Mouse (Mus musculus): ENCODE data around the gene Yaf2. TPM values are rescaled to one million over a fixed set of nuclear protein-coding genes. Genes with fewer than 3 reads are reported as not detected.
A peak's percentile ranks its signal among the peaks of the same experiment; 100 is the strongest.

Gene Yaf2
- polyA plus RNA-seq, 1 experiment from 2014 or later: 104 TPM

DNA sequence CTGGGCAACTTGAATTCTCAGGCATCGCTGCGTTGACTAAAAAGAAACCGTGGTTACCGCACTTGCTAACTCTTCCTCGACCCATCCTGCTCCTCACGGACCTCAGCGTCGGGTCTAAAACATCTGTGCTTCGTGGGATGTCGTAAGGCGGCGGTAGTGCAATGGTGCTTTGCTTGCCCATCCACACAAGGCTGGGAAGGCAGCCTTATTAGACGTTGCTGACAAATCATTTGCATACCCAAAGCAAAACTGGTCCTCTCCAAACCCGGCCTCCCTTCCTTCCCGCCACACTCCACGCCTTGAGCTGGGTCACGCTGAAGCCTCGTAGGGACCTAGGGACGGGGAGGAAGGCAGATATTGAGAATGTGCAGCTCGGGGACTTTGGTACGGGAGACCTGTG is 61.1 kb downstream of the Yaf2 start:
- peak overlapping the region; percentile 94 for H3K27ac ChIP-seq
- H3K36me3 ChIP-seq: peaks cover 15% of the 10 kb centered on the region; the same call in 1 of the 2 replicates
- WGBS: under 1% methylated on average over 21 of the region's 21 CpGs
- no peak for DNase-seq (ENCODE audit: low spot score)
- peak overlapping the region; percentile 84 for H3K4me3 ChIP-seq
- H3K27me3 ChIP-seq (ENCODE audit: insufficient read depth, poor library complexity, severe bottlenecking): no peaks in the 10 kb centered on the region
- peaks cover 39% of the 10 kb centered on the region for H3K4me1 ChIP-seq (replicated peaks)
- H3K9me3 ChIP-seq: no peaks in the 10 kb centered on the region

DNA sequence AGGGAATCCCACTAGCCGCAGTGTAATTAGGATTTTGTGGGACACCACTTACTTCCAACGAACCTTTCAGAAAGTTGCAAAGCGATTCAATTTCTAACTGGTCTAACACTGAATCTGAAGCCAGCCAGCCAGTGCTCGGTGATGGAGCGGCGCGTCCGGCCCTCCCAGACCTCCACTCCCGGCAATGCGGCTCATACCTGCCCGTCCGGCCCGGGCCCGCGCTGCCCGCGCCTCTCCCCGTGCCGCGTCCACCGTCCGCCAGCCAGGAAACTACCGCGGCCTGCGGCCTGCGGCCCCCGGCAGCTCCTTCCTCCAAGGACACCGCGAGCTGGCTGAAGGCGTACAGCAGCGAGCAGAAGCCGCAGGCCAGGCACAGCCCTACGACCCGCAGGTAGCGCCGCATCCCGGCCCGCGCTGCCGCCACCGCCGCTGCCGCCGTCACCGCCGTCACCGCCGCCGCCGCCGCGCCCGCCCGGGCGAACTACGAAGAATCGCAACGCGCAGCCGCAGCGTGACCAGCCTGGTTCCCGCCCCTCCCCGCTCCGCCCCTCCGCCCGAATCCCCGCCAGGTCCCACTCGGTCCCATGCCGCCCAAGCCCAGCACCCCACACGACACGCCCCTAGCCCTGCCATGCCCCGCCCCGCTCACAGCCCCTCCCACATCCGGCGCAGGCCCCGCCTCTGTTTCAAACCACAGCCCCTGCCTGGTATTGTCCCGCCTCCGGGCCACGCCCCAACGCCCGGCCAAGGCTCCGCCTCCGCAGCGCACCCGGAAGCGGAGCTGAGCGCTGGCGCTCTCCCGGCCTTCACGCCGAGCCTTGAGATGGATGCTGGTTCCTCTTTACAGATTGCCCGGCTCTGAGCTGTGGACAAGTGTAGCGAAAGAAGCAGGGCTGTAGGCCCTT is 61.8 kb downstream of the Yaf2 start, which contains the start of gene Gxylt1:
Gene Gxylt1 (minus strand): TSS at position 501 of the 905 bp plus-strand sequence.
- DNase-seq (ENCODE audit: low spot score): peak; percentile 100
- Histone ChIP-seq H3K4me1 (replicated peaks) (peaks cover 39% of the 10 kb centered on the region), H3K27ac (peak within 1 kb of the TSS; percentile 94), H3K4me3 (peak within 1 kb of the TSS; percentile 84), H3K36me3 (peaks cover 15% of the 10 kb centered on the region), H3K27me3 (ENCODE audit: insufficient read depth, poor library complexity, severe bottlenecking) (no peaks in the 10 kb centered on the region), H3K9me3 (no peaks in the 10 kb centered on the region)
- WGBS: under 1% methylated on average over 91 of the region's 93 CpGs

DNA sequence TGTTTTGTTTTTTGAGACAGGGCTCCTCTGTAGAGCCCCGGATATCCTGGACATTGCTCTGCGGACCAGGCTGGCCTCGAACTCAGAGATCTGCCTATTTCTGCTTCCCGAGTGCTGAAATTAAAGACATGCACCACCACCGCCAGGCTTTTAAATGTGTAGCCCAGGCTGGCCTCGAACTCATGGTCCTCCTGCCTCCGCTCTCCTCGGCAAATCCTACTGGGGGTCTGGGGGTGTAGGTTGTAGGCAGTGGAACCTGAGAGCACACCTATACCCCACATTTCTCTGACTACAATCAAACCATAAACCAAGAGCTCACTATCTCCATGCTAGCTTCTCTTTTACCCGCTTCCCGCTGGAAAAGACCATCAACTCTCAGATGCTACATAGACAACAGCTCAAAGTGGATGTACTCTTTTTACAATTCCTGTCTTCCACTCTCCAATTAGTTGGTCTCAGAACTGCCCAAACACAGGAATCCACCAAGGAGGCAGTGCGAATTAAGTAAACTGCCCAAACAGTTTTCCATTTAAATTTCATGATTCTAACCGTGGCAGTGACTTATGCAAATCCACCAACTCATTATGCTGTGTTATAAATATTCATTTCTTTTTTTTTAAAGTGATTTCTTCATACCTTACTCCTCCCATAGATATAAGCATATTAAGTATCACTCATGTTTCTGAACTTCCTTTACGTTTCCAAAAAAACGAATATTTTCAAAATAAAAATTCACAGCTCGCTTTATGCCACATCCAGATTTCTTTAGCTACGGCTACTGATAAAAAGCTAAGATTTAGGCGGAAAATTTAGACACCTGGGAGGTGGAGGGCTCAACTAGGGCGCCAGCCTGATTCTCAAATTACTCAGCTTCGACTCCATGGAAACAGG is 62.7 kb downstream of the Yaf2 start:
- peaks cover 39% of the 10 kb centered on the region for H3K4me1 ChIP-seq (replicated peaks)
- no peaks in the 10 kb centered on the region for H3K9me3 ChIP-seq
- peaks cover 15% of the 10 kb centered on the region for H3K36me3 ChIP-seq
- 44% methylated on average over 19 of the region's 19 CpGs for WGBS
- peak overlapping the region; percentile 84 for H3K4me3 ChIP-seq
- DNase-seq (ENCODE audit: low spot score): no peak
- H3K27me3 ChIP-seq (ENCODE audit: insufficient read depth, poor library complexity, severe bottlenecking): no peaks in the 10 kb centered on the region
- H3K27ac ChIP-seq: peak overlapping the region; percentile 94

DNA sequence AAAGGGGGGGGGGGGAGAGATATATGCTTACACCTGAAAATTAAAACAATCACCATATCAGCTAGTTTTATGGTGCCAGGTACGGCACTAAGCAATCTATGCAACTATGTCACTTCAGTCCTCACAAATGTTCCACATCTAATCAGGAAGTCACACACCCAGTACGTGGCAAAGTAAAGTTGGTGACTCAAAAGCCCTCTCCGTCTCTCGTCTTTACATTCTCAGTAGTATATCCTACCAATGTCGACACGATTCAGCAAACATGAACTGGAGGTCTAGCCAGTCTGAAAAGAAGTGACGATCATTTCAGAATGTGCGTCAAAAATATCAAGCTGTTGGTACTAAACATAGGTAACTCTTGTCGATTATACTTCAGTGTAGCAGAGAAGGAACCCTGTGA is 63.8 kb downstream of the Yaf2 start:
- Histone ChIP-seq H3K4me3 (0 out of 2 replicates have a peak overlapping the region, but pooled peaks have one; percentile 3), H3K27me3 (ENCODE audit: insufficient read depth, poor library complexity, severe bottlenecking) (no peaks in the 10 kb centered on the region), H3K9me3 (no peaks in the 10 kb centered on the region), H3K27ac (no peak overlapping the region), H3K4me1 (replicated peaks) (peaks cover 39% of the 10 kb centered on the region), H3K36me3 (peaks cover 13% of the 10 kb centered on the region)
- 90% methylated on average over 9 of the region's 9 CpGs for WGBS
- DNase-seq (ENCODE audit: low spot score): no peak

DNA sequence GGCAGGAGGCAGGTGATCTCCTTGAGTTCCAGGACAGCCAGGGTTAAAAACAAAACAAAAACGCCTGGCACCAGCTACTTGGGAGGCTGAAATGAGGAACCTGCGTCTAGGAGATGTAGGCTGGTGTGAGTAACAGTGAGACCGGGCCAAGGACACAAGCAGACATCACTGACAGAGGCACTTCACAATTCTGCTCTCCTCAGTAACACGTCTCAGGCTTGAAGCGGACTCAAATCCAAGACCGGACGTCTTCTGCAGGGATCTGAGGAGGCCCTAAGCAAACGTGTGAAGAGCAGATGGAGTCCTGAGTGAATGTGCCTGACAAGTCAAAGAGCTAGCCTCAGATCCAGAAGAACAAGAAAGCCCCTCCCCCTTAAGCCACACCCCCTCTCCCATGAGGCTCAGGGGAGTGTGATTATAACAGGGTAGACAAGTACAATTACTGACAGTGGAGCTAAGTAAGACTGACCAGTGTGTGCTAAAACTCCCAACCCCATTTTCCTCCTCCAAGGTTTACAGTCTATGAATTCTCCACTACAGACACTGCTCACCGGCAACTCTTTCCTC is 66.4 kb downstream of the Yaf2 start:
- WGBS: 83% methylated on average over 9 of the region's 9 CpGs
- peaks cover 13% of the 10 kb centered on the region for H3K36me3 ChIP-seq

DNA sequence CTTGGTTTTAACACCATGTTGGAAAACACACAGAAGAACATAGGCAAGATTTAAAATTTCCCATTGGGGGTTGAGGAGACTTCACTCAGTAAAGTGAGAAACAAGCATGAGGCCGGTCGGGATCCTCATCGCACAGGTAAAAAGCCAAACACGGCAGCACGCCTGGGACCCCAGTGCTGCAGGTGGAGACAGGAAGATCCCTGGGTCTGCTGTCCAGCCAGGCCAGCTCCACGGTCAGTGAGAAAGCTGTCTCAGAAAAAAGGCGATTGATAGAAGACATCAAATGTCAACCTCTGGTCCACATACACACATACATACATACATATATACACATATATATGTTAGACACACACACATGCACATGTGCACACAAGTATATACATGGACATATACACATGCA is 67.2 kb downstream of the Yaf2 start:
- H3K4me1 ChIP-seq (replicated peaks): peaks cover 25% of the 10 kb centered on the region
- DNase-seq (ENCODE audit: low spot score): no peak
- 96% methylated on average over 7 of the region's 7 CpGs for whole genome bisulfite sequencing
- H3K27ac ChIP-seq: no peak overlapping the region
- H3K36me3 ChIP-seq: peaks cover 13% of the 10 kb centered on the region
- no peak overlapping the region for H3K4me3 ChIP-seq
- no peaks in the 10 kb centered on the region for H3K9me3 ChIP-seq
- no peaks in the 10 kb centered on the region for H3K27me3 ChIP-seq (ENCODE audit: insufficient read depth, poor library complexity, severe bottlenecking)

More for the DNA sequence above, 66.4 kb downstream of the Yaf2 start:
- peaks cover 25% of the 10 kb centered on the region for H3K4me1 ChIP-seq (replicated peaks)
- H3K9me3 ChIP-seq: no peaks in the 10 kb centered on the region
- no peak for DNase-seq (ENCODE audit: low spot score)
- H3K27ac ChIP-seq: no peak overlapping the region
- no peak overlapping the region for H3K4me3 ChIP-seq
- H3K27me3 ChIP-seq (ENCODE audit: insufficient read depth, poor library complexity, severe bottlenecking): no peaks in the 10 kb centered on the region

DNA sequence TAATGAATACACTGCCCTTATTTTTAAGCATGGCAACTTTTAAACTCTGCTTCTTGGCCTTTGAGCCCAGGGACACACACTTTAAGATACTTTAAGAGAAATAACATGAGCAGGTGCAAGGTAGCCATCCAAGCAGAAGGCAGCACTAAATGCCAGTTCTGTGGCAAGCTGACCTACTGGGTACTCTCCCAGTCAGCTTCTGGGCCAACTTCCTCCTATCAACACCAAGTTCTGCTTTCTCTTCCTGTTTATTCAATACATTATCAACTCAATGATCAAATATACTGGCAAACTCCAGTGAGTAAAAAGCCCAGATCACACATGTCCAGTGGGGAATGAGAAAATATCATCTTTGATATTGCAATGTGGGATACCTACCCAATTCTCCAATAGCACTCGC is 68.7 kb downstream of the Yaf2 start:
- H3K9me3 ChIP-seq: no peaks in the 10 kb centered on the region
- no peaks in the 10 kb centered on the region for H3K27me3 ChIP-seq (ENCODE audit: insufficient read depth, poor library complexity, severe bottlenecking)
- H3K27ac ChIP-seq: no peak overlapping the region
- peaks cover 12% of the 10 kb centered on the region for H3K4me1 ChIP-seq (replicated peaks)
- 98% methylated on average over 1 of the region's 1 CpGs for WGBS
- peaks cover 13% of the 10 kb centered on the region for H3K36me3 ChIP-seq
- no peak for DNase-seq (ENCODE audit: low spot score)
- H3K4me3 ChIP-seq: no peak overlapping the region

DNA sequence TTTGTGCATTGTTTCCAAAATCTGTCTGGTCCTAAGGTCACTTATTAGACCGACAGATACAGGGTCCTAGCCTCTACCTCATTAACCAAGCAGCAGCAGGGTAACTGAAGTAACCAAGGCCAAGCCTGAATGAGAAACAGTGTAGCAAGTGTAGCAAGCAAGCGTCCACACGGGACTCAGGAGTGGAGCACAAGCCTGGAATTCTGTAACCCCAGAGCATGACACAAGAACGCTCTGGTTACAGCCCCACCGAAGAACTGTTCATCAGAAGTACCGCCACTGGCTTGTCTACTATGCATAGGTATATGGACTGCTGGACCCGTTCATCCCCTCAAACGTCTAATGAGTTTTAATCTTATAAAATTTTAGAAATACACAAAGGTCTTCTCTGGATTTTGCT is 69.3 kb downstream of the Yaf2 start:
- DNase-seq (ENCODE audit: low spot score): no peak
- H3K4me1 ChIP-seq (replicated peaks): peaks cover 7% of the 10 kb centered on the region
- H3K9me3 ChIP-seq: no peaks in the 10 kb centered on the region
- no peak overlapping the region for H3K4me3 ChIP-seq
- no peaks in the 10 kb centered on the region for H3K27me3 ChIP-seq (ENCODE audit: insufficient read depth, poor library complexity, severe bottlenecking)
- no peak overlapping the region for H3K27ac ChIP-seq
- peaks cover 12% of the 10 kb centered on the region for H3K36me3 ChIP-seq
- WGBS: 86% methylated on average over 8 of the region's 8 CpGs

DNA sequence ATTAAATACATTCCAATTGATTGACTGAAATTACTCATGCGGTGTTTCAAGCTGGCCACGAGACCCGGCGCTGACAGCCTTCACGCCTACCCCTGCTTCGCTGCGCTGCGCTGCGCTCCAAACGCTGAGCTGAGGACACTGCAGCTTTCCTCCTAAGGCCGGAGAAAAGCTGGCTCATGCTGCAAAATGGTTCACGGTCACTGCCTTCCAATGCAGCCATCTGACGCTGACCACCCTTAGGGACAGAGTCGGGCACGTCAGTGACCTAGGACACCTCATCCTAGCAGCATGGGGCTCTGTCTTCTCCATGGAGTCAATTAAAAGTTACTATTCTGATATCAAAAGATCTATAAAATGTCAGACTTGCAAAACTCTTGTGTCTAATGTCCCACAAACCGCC is 70.4 kb downstream of the Yaf2 start:
- H3K36me3 ChIP-seq: peaks cover 13% of the 10 kb centered on the region
- DNase-seq (ENCODE audit: low spot score): no peak
- no peaks in the 10 kb centered on the region for H3K9me3 ChIP-seq
- peaks cover 6% of the 10 kb centered on the region for H3K4me1 ChIP-seq (replicated peaks)
- no peaks in the 10 kb centered on the region for H3K27me3 ChIP-seq (ENCODE audit: insufficient read depth, poor library complexity, severe bottlenecking)
- H3K4me3 ChIP-seq: no peak overlapping the region
- 76% methylated on average over 16 of the region's 16 CpGs for WGBS
- H3K27ac ChIP-seq: no peak overlapping the region

DNA sequence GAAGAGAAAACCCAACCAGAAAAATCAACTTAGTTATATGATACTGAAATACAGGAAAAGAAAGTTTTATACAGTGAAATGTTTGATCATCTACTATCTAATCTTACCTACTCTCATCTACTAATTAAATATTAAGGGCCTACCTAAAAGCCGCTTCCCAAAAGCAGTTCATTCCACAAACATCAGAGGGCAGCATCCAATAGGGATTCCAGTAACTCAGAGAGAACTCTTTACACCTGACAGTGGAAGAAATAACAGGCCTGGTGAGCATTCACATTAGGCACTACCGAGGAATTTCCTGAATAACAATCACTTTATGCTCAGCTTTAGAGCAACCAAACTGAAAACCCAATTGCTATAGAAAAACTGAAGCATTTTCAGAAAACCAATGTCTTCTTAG is 71.0 kb downstream of the Yaf2 start:
- Histone ChIP-seq H3K4me3 (no peak overlapping the region), H3K27ac (no peak overlapping the region), H3K9me3 (no peaks in the 10 kb centered on the region), H3K36me3 (peaks cover 18% of the 10 kb centered on the region), H3K27me3 (ENCODE audit: insufficient read depth, poor library complexity, severe bottlenecking) (no peaks in the 10 kb centered on the region), H3K4me1 (replicated peaks) (peaks cover 6% of the 10 kb centered on the region)
- DNase-seq (ENCODE audit: low spot score): no peak
- whole genome bisulfite sequencing: 66% methylated on average over 2 of the region's 2 CpGs

DNA sequence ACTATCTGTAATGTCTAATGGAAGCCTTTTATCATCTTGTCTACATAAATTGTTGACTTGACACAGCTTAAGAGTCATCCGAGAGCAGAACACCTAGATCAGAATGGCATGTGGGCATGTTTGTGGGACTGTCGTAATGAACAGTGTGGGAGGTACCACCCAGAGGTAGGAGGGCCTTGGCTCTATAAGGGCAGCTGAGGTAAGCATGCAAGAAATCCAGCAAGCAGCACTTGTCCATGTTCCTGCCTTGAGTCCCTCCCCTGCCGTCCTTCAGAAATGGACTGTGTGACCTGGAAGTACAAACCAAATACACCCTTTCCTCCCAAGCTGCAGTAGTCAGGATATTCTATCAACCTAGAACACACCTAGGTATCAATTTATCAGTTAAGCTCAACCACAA is 71.5 kb downstream of the Yaf2 start:
- no peak for DNase-seq (ENCODE audit: low spot score)
- no peak overlapping the region for H3K4me3 ChIP-seq
- 91% methylated on average over 3 of the region's 3 CpGs for WGBS
- peaks cover 6% of the 10 kb centered on the region for H3K4me1 ChIP-seq (replicated peaks)
- no peaks in the 10 kb centered on the region for H3K27me3 ChIP-seq (ENCODE audit: insufficient read depth, poor library complexity, severe bottlenecking)
- H3K27ac ChIP-seq: no peak overlapping the region
- H3K9me3 ChIP-seq: no peaks in the 10 kb centered on the region
- H3K36me3 ChIP-seq: peaks cover 19% of the 10 kb centered on the region

DNA sequence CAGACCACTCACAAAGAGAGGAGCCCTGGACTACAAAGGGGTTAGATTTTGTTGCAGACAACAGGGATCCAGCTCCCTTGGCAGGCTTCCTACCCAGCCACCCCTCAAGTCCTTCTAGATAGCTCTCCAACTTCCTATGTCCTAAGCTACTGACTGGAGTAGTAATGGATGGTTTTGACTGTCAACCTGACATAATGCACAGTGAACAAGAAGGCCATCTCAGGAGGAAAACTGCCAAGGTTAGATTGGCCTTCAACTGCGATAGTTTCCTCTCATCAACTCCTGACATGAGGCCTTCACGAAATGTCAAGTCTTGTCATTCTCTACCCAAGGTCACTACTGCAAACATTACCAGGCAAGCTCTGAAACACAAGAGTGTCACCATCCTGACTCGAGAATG is 72.5 kb downstream of the Yaf2 start:
- WGBS: 89% methylated on average over 3 of the region's 3 CpGs
- no peaks in the 10 kb centered on the region for H3K9me3 ChIP-seq
- H3K27ac ChIP-seq: no peak overlapping the region
- H3K27me3 ChIP-seq (ENCODE audit: insufficient read depth, poor library complexity, severe bottlenecking): no peaks in the 10 kb centered on the region
- no peak for DNase-seq (ENCODE audit: low spot score)
- no peak overlapping the region for H3K4me3 ChIP-seq
- peaks cover 15% of the 10 kb centered on the region for H3K36me3 ChIP-seq
- peaks cover 6% of the 10 kb centered on the region for H3K4me1 ChIP-seq (replicated peaks)

Data from hindbrain, embryonic 10.5 days (tissue).